Mouse (Mus musculus) E14TG2a.4 (cell line): ENCODE measurements at regions not wholly inside any gene's neighbourhood (a gene's known extent, or its start where the extent isn't known, plus 50 kb on each side); places are given as distances from the start of the nearest gene placed in this dataset.

ENCODE experiments used
- CTCF ChIP-seq: conservative IDR thresholded peaks from 2 replicates; pipeline ENCODE4 v1.5.1; 2014; ENCODE audit warnings: low read length
- NANOG ChIP-seq: IDR thresholded peaks from 2 replicates; pipeline ENCODE4 v1.6.1; 2014; ENCODE audit warnings: borderline replicate concordance, low read length, mixed read lengths
- POU5F1 ChIP-seq: IDR thresholded peaks from 2 replicates; pipeline ENCODE4 v1.6.1; 2014; ENCODE audit warnings: low read length, borderline replicate concordance

DNA sequence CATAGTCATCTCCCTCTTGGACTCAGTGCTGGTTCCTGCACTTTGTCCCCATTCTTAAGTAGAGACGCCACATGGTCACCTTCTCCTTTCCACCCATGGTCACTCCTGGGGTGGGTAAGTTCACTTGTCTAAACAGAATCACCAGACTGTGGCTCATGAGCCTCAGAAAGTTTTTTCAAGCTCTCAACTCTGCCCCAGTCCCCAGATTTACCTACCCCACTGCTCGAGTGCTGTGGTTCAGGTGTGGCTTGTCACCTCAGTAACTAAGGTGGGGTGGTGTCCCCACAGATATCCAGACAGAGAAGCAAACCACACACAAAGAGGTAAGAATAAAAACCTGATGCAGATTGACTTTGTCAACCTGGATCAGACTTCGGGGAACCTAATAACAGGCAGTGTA, 87.6 kb downstream of the Rpl10-ps3 start:
- no peak for TF ChIP-seq CTCF
- no peak for TF ChIP-seq POU5F1
- no peak for TF ChIP-seq NANOG
